Mouse (Mus musculus): Measurements from ENCODE around the gene Accs.

DNA sequence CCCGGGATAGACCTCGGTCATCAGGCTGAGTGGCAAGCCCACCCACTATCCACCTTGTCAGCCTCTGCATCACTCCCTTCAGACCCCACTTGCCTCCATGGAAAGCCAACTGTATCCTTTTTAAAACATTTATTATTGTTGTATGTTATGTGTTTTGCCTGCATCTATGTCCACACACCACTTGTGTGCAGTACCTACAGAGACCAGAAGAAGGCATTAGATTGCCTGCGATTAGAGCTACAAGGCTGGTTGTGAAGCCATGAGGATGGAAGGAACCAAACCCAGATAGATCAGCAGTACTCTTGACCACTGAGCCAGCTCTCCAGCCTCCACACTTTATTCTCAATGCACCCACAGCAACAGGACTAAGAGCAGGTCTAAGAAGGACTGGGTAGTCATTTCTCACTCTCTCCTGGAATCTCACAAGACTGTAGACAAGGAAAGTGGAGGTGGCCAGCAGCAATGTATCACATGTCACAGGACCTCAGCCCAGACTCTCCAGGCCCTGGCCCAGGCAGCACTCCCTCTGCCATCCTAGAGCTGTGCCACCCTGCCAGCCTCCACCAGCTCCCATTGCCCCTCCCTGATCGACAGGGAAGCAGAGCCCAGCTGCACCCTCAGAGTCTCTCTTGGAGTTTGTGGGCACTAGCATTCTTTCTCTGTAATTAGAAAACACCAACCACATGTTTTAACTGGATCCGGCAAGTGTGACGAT is 43.1 kb downstream of the Accs start:
- no peak for TF ChIP-seq CTCF (IDR thresholded peaks at IDR 0.05; ENCODE audit: borderline replicate concordance, extremely low read depth, insufficient read depth, insufficient read length)
- no peak for TF ChIP-seq POLR2A (IDR thresholded peaks at IDR 0.05; ENCODE audit: borderline replicate concordance, extremely low read depth, insufficient read depth, insufficient read length, poor library complexity, severe bottlenecking)
